Mouse (Mus musculus): ENCODE results near the gene Nipal1. TPM values are rescaled to one million over a fixed set of nuclear protein-coding genes. Genes with fewer than 3 reads are reported as not detected.

The Nipal1 gene
- total and polyA plus RNA-seq, 3 experiments, result not detected

DNA sequence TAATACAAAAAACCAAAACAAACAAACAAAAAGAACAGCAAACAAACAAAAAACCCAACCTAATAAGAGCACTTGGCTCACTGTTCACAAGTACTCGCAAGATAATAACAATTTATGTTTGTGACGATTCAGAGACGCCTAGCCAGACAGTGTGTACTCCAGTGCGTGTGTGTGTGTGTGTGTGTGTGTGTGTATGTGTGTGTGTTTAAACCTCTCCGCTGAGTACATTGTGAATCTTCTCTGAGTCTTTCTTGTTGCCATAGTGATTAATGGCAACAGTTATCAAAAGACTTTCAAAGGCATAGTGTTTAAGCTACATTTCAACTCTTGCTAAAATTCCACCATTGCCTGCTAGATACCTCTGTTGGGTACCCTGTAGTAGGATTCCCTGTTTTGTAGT, 16.5 kb downstream of the Nipal1 start:
- dilution Hi-C loops (cut with MboI; ENCODE audit: extremely low pct_ligation_motif_present, extremely low pct_unique_long_range_greater_than_20kb, low sequenced_read_pairs) (no loop called here), in situ Hi-C loops (cut with MboI; ENCODE audit: low pct_ligation_motif_present, low pct_unique_long_range_greater_than_20kb, low sequenced_read_pairs) (no loop called here)
- Histone ChIP-seq H3K4me3 (replicated peaks in 1 of 3; ENCODE audit: low read depth in 2 of 3, low read length in 2 of 3, poor library complexity in 1 of 3) (no peak overlapping the region), H3K79me2 (replicated peaks; ENCODE audit: control insufficient read depth, extremely low read depth, insufficient read depth, poor library complexity, severe bottlenecking) (no peaks in the 10 kb centered on the region), H3K9me3 (replicated peaks; ENCODE audit: low read length) (no peaks in the 10 kb centered on the region), H3K36me3 (replicated peaks in 1 of 2; ENCODE audit: control insufficient read depth in 1 of 2, insufficient read depth in 1 of 2, low read length in 1 of 2) (no peaks in the 10 kb centered on the region), H3K9ac (ENCODE audit: insufficient read depth, low read depth) (no peak overlapping the region), H3K27ac (ENCODE audit: insufficient read depth, low read depth) (no peak overlapping the region), H3K4me1 (ENCODE audit: control insufficient read depth in 1 of 2, insufficient read depth in 2 of 2) (no peaks in the 10 kb centered on the region; a peak in 1 of 4 replicates), H3K27me3 (replicated peaks) (no peaks in the 10 kb centered on the region), H3K4me2 (ENCODE audit: insufficient read depth, low read depth, poor library complexity, severe bottlenecking) (no peak overlapping the region)
- no peak for DNase-seq (ENCODE audit: extremely low read depth)
- TF ChIP-seq NELFE (IDR thresholded peaks at IDR 0.05; ENCODE audit: low read depth, low read length), result no peak
- no peak for TF ChIP-seq BHLHE40 (IDR thresholded peaks at IDR 0.05; ENCODE audit: low read depth, low read length)
- no peak for TF ChIP-seq TBP (conservative IDR thresholded peaks at IDR 0.05; ENCODE audit: low read depth, low read length)
- no peak for TF ChIP-seq JUN (IDR thresholded peaks at IDR 0.05; ENCODE audit: insufficient read depth, low read depth, low read length)
- no peak for TF ChIP-seq MAX (IDR thresholded peaks at IDR 0.05; ENCODE audit: low read length)
- TF ChIP-seq MXI1 (IDR thresholded peaks at IDR 0.05; ENCODE audit: low read depth, low read length), result no peak
- no peak for TF ChIP-seq MYC (IDR thresholded peaks at IDR 0.05; ENCODE audit: low read depth, low read length)
- TF ChIP-seq POLR2A (IDR thresholded peaks at IDR 0.05; ENCODE audit: low read depth, low read length), result no peak
- no peak for TF ChIP-seq HCFC1 (IDR thresholded peaks at IDR 0.05; ENCODE audit: low read depth, low read length)

DNA sequence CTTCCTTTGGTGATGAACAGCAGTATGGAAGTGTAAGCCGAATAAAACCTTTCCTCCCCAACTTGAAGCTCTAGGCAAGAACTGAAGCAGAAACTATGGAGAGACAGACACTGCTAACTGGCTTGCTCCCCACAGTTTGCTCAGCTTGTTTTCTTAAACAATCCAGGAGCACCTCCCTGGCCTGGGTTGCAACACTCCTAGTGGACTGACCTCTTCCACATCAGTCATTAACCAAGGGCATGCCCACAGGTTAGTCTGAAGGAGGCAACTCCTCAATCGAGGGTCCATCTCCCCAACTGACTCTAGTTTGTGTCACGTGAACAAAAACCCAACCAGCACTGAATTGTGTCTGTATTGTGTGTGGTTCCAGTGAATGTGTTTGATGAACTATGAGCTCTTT, 17.3 kb downstream of the Nipal1 start:
- Histone ChIP-seq H3K36me3 (replicated peaks in 1 of 2; ENCODE audit: control insufficient read depth in 1 of 2, insufficient read depth in 1 of 2, low read length in 1 of 2) (no peaks in the 10 kb centered on the region), H3K4me3 (replicated peaks in 1 of 3; ENCODE audit: low read depth in 2 of 3, low read length in 2 of 3, poor library complexity in 1 of 3) (no peak overlapping the region), H3K9me3 (replicated peaks; ENCODE audit: low read length) (no peaks in the 10 kb centered on the region), H3K4me2 (ENCODE audit: insufficient read depth, low read depth, poor library complexity, severe bottlenecking) (no peak overlapping the region), H3K9ac (ENCODE audit: insufficient read depth, low read depth) (no peak overlapping the region), H3K4me1 (ENCODE audit: control insufficient read depth in 1 of 2, insufficient read depth in 2 of 2) (no peaks in the 10 kb centered on the region; a peak in 1 of 4 replicates), H3K79me2 (replicated peaks; ENCODE audit: control insufficient read depth, extremely low read depth, insufficient read depth, poor library complexity, severe bottlenecking) (no peaks in the 10 kb centered on the region), H3K27ac (ENCODE audit: insufficient read depth, low read depth) (no peak overlapping the region), H3K27me3 (replicated peaks) (no peaks in the 10 kb centered on the region)
- dilution Hi-C loops (cut with MboI; ENCODE audit: extremely low pct_ligation_motif_present, extremely low pct_unique_long_range_greater_than_20kb, low sequenced_read_pairs) (no loop called here), in situ Hi-C loops (cut with MboI; ENCODE audit: low pct_ligation_motif_present, low pct_unique_long_range_greater_than_20kb, low sequenced_read_pairs) (no loop called here)
- DNase-seq (ENCODE audit: extremely low read depth), result no peak
- TF ChIP-seq POLR2AphosphoS2 (IDR thresholded peaks at IDR 0.05; ENCODE audit: low read depth, low read length), result no peak
- TF ChIP-seq NELFE (IDR thresholded peaks at IDR 0.05; ENCODE audit: low read depth, low read length), result no peak
- no peak for TF ChIP-seq SIN3A (IDR thresholded peaks at IDR 0.05; ENCODE audit: low read length)
- TF ChIP-seq KAT2A (IDR thresholded peaks at IDR 0.05; ENCODE audit: insufficient replicate concordance, low read length), result no peak
- no peak for TF ChIP-seq GABPA (IDR thresholded peaks at IDR 0.05; ENCODE audit: insufficient replicate concordance, low read depth, low read length)
- TF ChIP-seq MYC (IDR thresholded peaks at IDR 0.05; ENCODE audit: low read depth, low read length), result no peak
- TF ChIP-seq JUND (conservative IDR thresholded peaks at IDR 0.05; ENCODE audit: low read depth, low read length), result no peak
- TF ChIP-seq CHD2 (IDR thresholded peaks at IDR 0.05; ENCODE audit: low read length), result no peak
- TF ChIP-seq USF2 (conservative IDR thresholded peaks at IDR 0.05; ENCODE audit: low read depth, low read length), result no peak
- TF ChIP-seq TCF12 (IDR thresholded peaks at IDR 0.05; ENCODE audit: low read depth, low read length), result no peak
- TF ChIP-seq EP300 (IDR thresholded peaks at IDR 0.05; ENCODE audit: low read length), result no peak
- no peak for TF ChIP-seq MEF2A (IDR thresholded peaks at IDR 0.05; ENCODE audit: borderline replicate concordance, low read depth, low read length)

All from CH12.LX (cell line).